Mouse (Mus musculus) forebrain, embryonic 14.5 days (tissue): ENCODE measurements at regions not wholly inside any gene's neighbourhood (a gene's known extent, or its start where the extent isn't known, plus 50 kb on each side); places are given as distances from the start of the nearest gene placed in this dataset.
"Not testable (repeated sequence)": the region's sequence is repeated elsewhere in the genome, so short reads cannot be mapped to it uniquely, and the experiment has no call there.

ENCODE experiments used
- ATAC-seq: fragments of 200-750 bp; cut with Nextera tagmentation; 2 replicates; pipeline ENCODE4 v1.8.0; 2017; ENCODE audit warnings: mild to moderate bottlenecking, moderate library complexity
- DNase-seq: peaks from one replicate; pipeline ENCODE4 v3.0.0-alpha.2; 2015; ENCODE audit warnings: low spot score
- H3K27ac ChIP-seq: fragments of 300-500 bp; sonication (generic); 2 replicates; pipeline ENCODE4 v1.5.1; 2014; ENCODE audit warnings: low read depth, mild to moderate bottlenecking, control low read depth, low read length, moderate library complexity
- H3K27me3 ChIP-seq: fragments of 300-500 bp; sonication (generic); replicated peaks from 2 replicates; pipeline ENCODE4 v1.6.1; 2014; ENCODE audit warnings: low read length, control low read depth, mixed read lengths; ENCODE audit not compliant: control insufficient read depth, insufficient read depth
- H3K36me3 ChIP-seq: fragments of 300-500 bp; sonication (generic); 2 replicates; pipeline ENCODE4 v1.6.1; 2014; ENCODE audit warnings: low read length, control low read depth; ENCODE audit not compliant: control insufficient read depth, insufficient read depth
- H3K4me1 ChIP-seq: fragments of 300-500 bp; sonication (generic); 2 replicates; pipeline ENCODE4 v1.6.1; 2014; ENCODE audit warnings: antibody characterized with exemption, low read length, control low read depth; ENCODE audit not compliant: control insufficient read depth, insufficient read depth
- H3K4me2 ChIP-seq: fragments of 300-500 bp; sonication (generic); 2 replicates; pipeline ENCODE4 v1.6.1; 2014; ENCODE audit warnings: mild to moderate bottlenecking, control low read depth, low read length
- H3K4me3 ChIP-seq: fragments of 300-500 bp; sonication (generic); 2 replicates; pipeline ENCODE4 v1.5.1; 2014; ENCODE audit warnings: low read depth, low read length, control low read depth
- H3K9ac ChIP-seq: fragments of 300-500 bp; sonication (generic); 2 replicates; pipeline ENCODE4 v1.6.1; 2014; ENCODE audit warnings: mild to moderate bottlenecking, low read length, control low read depth, moderate library complexity
- H3K9me3 ChIP-seq: fragments of 300-500 bp; sonication (generic); replicated peaks from 2 replicates; pipeline ENCODE4 v1.6.1; 2016; ENCODE audit warnings: low read length, control low read depth, mixed read lengths; ENCODE audit not compliant: control insufficient read depth
- WGBS: fragments of 180-500 bp; shearing (Covaris S2); extraction: QIAGEN DNeasy Blood & Tissue Kit; methylation state at CpG from one replicate; pipeline ENCODE4 v1.1.7; 2014; 5-methylcytosine and 5-hydroxymethylcytosine counted together

GRCm38 (mm10) chr15:24419186-24419585 lies 994.4 kb downstream of the Basp1 start:
- H3K27me3 ChIP-seq: no peaks in the 10 kb centered on the region
- H3K36me3 ChIP-seq: no peaks in the 10 kb centered on the region
- no peak overlapping the region for H3K4me3 ChIP-seq
- H3K4me1 ChIP-seq: no peaks in the 10 kb centered on the region
- WGBS: 88% methylated on average over 1 of the region's 1 CpGs
- no peak overlapping the region for H3K4me2 ChIP-seq
- DNase-seq (no peak), ATAC-seq (no peak)
- no peak overlapping the region for H3K9ac ChIP-seq
- H3K27ac ChIP-seq: no peak overlapping the region
- H3K9me3 ChIP-seq: no peaks in the 10 kb centered on the region

GRCm38 (mm10) chr15:24407691-24408090 lies 1005.9 kb downstream of the Basp1 start:
- H3K4me1 ChIP-seq: no peaks in the 10 kb centered on the region
- no peaks in the 10 kb centered on the region for H3K27me3 ChIP-seq
- H3K36me3 ChIP-seq: no peaks in the 10 kb centered on the region
- no peak overlapping the region for H3K4me2 ChIP-seq
- WGBS: 52% methylated on average over 3 of the region's 3 CpGs
- H3K4me3 ChIP-seq: no peak overlapping the region
- H3K9ac ChIP-seq: no peak overlapping the region
- peak; percentile 85 for DNase-seq
- ATAC-seq: peak; percentile 57; the same call in 1 of the 2 replicates
- no peaks in the 10 kb centered on the region for H3K9me3 ChIP-seq
- H3K27ac ChIP-seq: no peak overlapping the region

- WGBS: 11% methylated on average over 1 of the region's 1 CpGs
- H3K36me3 ChIP-seq: no peaks in the 10 kb centered on the region
- H3K4me3 ChIP-seq: no peak overlapping the region
- H3K4me2 ChIP-seq: no peak overlapping the region
- no peaks in the 10 kb centered on the region for H3K9me3 ChIP-seq
- no peaks in the 10 kb centered on the region for H3K27me3 ChIP-seq
- ATAC-seq (peak; percentile 60; the same call in 1 of the 2 replicates), DNase-seq (peak; percentile 54)
- no peaks in the 10 kb centered on the region for H3K4me1 ChIP-seq
- no peak overlapping the region for H3K27ac ChIP-seq
- no peak overlapping the region for H3K9ac ChIP-seq
Measured at GRCm38 (mm10) chr15:24405305-24405704, 1008.3 kb downstream of the Basp1 start.

DNA sequence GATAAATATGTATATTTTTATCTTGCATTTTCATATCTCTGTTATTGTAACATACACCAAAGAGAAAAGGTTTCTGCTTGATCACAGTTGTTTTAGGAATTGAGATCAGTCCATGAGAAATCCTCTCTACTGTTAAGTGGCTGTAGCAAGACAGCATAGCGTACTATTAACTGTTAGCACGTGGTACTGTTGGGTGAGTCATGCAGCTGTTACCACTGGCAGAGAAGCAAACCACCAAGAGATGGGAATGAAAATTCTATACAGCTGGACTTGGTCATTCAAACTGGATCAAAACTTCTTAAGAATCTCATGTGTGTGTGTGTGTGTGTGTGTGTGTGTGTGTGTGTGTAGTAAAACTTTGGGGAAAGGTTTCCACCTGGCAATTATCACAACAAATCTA lies 1013.5 kb downstream of the Basp1 start:
- Histone ChIP-seq H3K4me1 (no peaks in the 10 kb centered on the region), H3K4me3 (no peak overlapping the region), H3K27ac (no peak overlapping the region), H3K9ac (no peak overlapping the region), H3K36me3 (no peaks in the 10 kb centered on the region), H3K27me3 (no peaks in the 10 kb centered on the region), H3K4me2 (no peak overlapping the region), H3K9me3 (no peaks in the 10 kb centered on the region)
- WGBS: 97% methylated on average over 2 of the region's 2 CpGs
- DNase-seq (no peak), ATAC-seq (no peak)

- H3K27me3 ChIP-seq: no peaks in the 10 kb centered on the region
- H3K9ac ChIP-seq: no peak overlapping the region
- H3K9me3 ChIP-seq: no peaks in the 10 kb centered on the region
- H3K4me2 ChIP-seq: no peak overlapping the region
- ATAC-seq (no peak), DNase-seq (no peak)
- H3K4me3 ChIP-seq: no peak overlapping the region
- H3K36me3 ChIP-seq: no peaks in the 10 kb centered on the region
- no peaks in the 10 kb centered on the region for H3K4me1 ChIP-seq
- WGBS: 85% methylated on average over 8 of the region's 8 CpGs
- H3K27ac ChIP-seq: no peak overlapping the region
Measured at GRCm38 (mm10) chr15:24358398-24358797, 1055.2 kb downstream of the Basp1 start.

- ATAC-seq: peak; percentile 29; the same call in 1 of the 2 replicates
Measured at GRCm38 (mm10) chr15:24348975-24349560, 1064.5 kb downstream of the Basp1 start.

GRCm38 (mm10) chr15:24335876-24336275 lies 1077.7 kb downstream of the Basp1 start:
- not testable (repeated sequence) for ATAC-seq, H3K27me3 ChIP-seq, H3K4me1 ChIP-seq, H3K9me3 ChIP-seq, H3K9ac ChIP-seq, DNase-seq, H3K4me2 ChIP-seq, H3K4me3 ChIP-seq, H3K36me3 ChIP-seq, H3K27ac ChIP-seq
- WGBS: 86% methylated on average over 1 of the region's 1 CpGs

More at GRCm38 (mm10) chr15:24348975-24349560, 1064.5 kb downstream of the Basp1 start:
- Histone ChIP-seq H3K9ac (no peak overlapping the region), H3K9me3 (no peaks in the 10 kb centered on the region), H3K36me3 (no peaks in the 10 kb centered on the region), H3K4me3 (no peak overlapping the region), H3K4me1 (no peaks in the 10 kb centered on the region), H3K27me3 (no peaks in the 10 kb centered on the region), H3K27ac (no peak overlapping the region), H3K4me2 (no peak overlapping the region)
- WGBS: 88% methylated on average over 1 of the region's 1 CpGs
- DNase-seq: peak; percentile 24

GRCm38 (mm10) chr15:24303123-24303522 lies 1110.4 kb downstream of the Basp1 start:
- H3K4me3 ChIP-seq, DNase-seq, H3K4me1 ChIP-seq, H3K9ac ChIP-seq, H3K27me3 ChIP-seq, H3K36me3 ChIP-seq, H3K27ac ChIP-seq, ATAC-seq, H3K4me2 ChIP-seq, H3K9me3 ChIP-seq: not testable (repeated sequence)
- 88% methylated on average over 3 of the region's 3 CpGs for WGBS

DNA sequence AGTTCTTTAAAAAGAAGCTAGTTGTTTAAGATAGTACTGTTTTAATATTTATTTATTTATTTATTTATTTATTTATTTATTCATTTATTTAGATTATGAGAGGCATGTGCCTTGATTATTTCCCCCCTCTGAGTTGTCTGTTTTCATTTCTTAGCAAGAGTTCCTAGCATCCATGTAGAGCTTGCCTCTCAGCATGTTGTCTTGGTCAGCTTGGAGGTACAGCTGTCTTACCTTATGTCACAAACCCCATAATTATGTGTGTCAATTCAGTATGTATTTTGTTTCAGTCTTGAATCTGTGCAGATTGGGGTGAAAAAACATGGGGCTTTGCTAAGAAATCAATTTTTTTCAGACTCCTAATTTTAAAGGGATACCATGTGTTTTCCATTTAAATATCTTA lies 1116.3 kb downstream of the Basp1 start:
- Histone ChIP-seq H3K4me1 (no peaks in the 10 kb centered on the region), H3K4me2 (no peak overlapping the region), H3K4me3 (no peak overlapping the region), H3K9ac (no peak overlapping the region), H3K36me3 (no peaks in the 10 kb centered on the region), H3K9me3 (no peaks in the 10 kb centered on the region), H3K27ac (no peak overlapping the region), H3K27me3 (no peaks in the 10 kb centered on the region)
- DNase-seq (no peak), ATAC-seq (no peak)
